Mouse (Mus musculus): Measurements from ENCODE around the gene Helz2. TPM values are rescaled to one million over a fixed set of nuclear protein-coding genes. Genes with fewer than 3 reads are reported as not detected.

The Helz2 gene
- total RNA-seq (2023) = 73.0 and 86.4 TPM in 2 replicates

DNA sequence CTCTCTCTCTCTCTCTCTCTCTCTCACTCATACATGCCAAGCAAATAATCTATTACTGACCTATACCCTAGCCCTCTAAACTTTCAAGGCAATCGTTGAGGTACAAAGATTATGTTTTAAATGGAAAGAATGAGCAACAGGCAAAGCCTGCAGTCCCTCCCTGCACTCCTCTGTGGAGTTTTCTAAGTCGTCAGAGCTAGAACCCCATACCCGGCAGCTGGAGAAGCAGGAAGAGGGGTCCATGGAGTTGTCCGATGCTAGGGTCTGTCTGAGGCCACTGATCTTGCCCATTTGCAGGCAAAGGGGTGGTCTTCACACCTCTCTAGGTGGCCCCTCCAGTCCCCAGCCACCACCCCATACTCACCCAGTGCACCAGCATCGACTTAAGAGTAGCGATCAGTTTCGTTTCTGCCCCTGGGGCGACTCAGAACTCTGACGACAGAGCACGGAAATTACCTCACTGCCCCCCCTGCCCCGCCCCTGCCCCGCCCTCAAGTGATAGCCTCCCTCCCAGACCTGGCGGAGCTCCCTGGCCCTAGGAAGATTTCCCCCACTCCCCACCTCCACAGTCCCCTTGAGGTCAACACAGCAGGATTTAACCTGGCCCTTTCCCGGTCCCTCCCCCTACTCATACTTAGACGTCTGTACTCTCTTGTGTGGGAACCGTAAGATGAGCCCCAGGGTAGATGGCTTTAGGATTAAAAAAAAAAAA lies at the start of gene Helz2:
Helz2 (minus strand) TSS at position 426 of the 712 bp plus-strand sequence.

DNA sequence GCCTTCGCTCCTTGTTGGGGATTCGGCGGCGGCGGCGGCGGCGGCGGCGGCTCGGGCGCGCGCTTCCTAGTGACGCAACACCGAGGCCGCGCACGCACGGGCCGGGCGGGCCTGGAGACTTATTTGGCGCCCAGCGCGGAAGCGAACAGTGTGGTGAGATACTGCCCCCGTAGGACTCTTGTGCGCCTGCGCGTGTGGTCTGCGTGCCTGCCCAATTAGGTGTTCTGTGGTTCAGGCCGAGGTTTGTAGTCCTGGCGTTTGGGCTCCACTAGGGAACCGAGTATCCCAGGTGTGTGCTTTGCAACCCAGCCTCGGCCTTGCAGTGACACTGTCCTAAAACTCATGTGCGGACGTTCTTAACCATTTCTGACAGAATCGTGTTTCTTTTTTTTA lies 46.1 kb upstream of the Helz2 start, which contains the start of gene Gmeb2:
Gmeb2 (minus strand) TSS at position 78 of the 393 bp plus-strand sequence.

DNA sequence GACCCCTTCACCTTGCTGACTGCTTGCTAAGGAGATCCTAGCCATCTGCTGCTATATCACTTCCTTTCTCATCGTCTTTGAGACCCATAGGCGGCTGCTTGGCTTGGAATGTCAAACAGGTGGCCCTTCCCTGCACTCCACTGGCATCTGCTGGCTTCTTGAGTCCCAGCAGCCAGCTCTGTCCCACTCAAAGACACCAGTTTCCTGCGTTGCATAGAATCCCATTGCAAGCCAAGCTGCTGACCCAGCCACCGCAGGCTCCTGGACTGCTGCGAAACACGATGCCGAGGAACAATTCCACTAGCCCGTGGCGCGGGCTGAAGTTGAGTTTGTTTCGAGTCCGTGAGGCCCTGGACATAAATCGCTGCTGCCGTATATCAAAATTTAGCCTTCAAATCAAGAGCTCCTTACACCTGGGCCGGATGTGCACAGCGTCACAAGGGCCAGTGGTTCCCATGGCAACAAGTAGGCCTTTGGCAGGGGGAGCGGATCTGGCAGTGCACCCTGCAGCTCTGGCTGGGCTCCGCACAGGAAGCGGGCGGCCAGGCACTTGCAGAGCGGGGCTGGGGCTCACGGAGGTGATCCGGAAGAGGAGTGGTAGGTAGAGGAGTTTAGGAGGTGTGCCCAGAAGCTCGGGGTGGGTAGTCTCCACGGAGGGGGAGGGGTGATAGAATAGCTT lies 22.1 kb downstream of the Helz2 start, which contains the start of gene Fndc11:
Fndc11 (plus strand) TSS at position 476 of the 679 bp plus-strand sequence.

GRCm38 (mm10) chr2:181213021-181213445 lies 28.8 kb downstream of the Helz2 start, which contains the start of gene Srms:
Gene Srms (minus strand): TSS chr2:181213185.

DNA sequence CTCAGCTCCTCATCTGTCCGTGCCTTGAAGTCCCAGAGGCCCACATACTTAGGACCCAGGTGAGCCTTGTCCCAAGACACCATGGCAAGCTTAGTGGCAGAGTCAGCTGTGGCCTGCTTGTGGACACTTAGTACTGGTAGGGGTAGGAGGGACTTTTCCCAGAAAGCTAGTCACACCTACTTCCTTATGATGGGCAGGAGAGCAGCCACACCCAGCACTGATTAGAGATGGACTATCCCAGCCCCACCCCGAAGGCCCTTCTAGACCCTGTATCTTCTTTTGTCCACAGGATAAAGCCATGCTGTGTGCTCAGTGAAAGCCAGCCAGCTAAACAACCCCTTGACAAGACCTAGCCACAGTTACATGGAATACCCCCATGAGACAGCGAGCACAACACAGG lies 39.4 kb downstream of the Helz2 start, which contains the start of gene Ptk6:
Ptk6 (minus strand) TSS at position 368 of the 400 bp plus-strand sequence.

DNA sequence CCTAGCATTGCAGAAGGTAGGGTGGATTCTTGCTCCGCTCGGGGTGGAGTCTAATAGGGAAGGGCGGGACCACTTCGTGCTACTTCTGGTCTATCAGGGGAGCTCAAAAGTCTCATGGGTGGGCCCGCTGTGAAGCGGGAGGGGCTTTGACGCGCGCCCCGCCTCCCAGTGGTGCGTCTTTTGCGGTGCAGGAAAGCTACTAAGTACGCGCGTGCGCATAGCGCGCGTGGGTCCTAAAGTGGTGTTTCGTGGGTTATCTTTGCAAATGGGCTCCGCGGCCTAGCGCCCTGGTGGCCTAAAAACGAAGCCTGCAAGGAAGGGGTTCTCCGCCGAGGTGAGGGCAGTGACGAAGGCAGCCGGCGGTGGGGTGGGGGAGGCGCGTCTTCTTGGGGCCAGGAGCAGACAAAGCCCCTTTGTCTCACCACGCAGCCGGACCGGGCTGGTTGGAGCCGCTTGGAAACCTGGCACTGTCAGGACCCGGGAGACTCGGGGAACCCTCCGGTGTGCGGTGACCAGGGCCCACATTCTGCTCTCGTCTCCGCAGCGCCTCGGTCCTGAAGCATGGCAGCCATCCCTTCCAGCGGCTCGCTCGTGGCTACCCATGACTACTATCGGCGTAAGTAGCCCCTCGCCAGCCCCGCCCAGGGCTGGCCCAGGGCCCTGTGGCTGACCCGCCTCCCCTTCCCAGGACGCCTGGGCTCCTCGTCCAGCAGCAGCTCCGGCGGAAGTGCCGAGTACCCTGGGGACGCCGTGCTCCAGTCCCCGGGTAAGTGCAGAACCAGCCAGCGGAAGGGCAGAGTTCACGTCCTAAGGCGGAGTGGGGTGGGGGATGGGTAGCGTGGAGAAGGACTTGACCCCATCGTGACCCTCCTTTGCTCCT lies 54.5 kb downstream of the Helz2 start, which contains the start of gene Ppdpf:
Ppdpf (plus strand) TSS at position 127 of the 880 bp plus-strand sequence.

Other genes with a start within 250 kb of the Helz2 start
- gene Chrna4, start 198.5 kb downstream of the Helz2 start, total RNA-seq (2023) = not detected in 2 replicates
- gene Kcnq2, start 106.7 kb downstream of the Helz2 start, total RNA-seq (2023) = not detected in 2 replicates
- not detected in 2 replicates for gene Eef1a2, start 85.0 kb downstream of the Helz2 start, total RNA-seq (2023)
- 13.1 and 14.7 TPM in 2 replicates for gene Ppdpf, start 54.8 kb downstream of the Helz2 start, total RNA-seq (2023)
- not detected in 2 replicates for gene Ptk6, start 39.2 kb downstream of the Helz2 start, total RNA-seq (2023)
- gene Srms, start 28.8 kb downstream of the Helz2 start, total RNA-seq (2023) = not detected in 2 replicates
- not detected in 2 replicates for gene Fndc11, start 22.0 kb downstream of the Helz2 start, total RNA-seq (2023)
- 30.6 and 50.4 TPM in 2 replicates for gene Gmeb2, start 46.0 kb upstream of the Helz2 start, total RNA-seq (2023)
- gene Stmn3, start 72.5 kb upstream of the Helz2 start, total RNA-seq (2023) = not detected in 2 replicates
- gene Rtel1, start 77.7 kb upstream of the Helz2 start, total RNA-seq (2023) = 29.6 and 34.9 TPM in 2 replicates
- gene Zgpat, start 122.9 kb upstream of the Helz2 start, total RNA-seq (2023) = 25.9 and 36.3 TPM in 2 replicates
- 35.7 and 48.5 TPM in 2 replicates for gene Arfrp1, start 123.4 kb upstream of the Helz2 start, total RNA-seq (2023)
- gene Lime1, start 138.1 kb upstream of the Helz2 start, total RNA-seq (2023) = 29.8 and 32.7 TPM in 2 replicates
- gene Zbtb46, start 217.4 kb upstream of the Helz2 start, total RNA-seq (2023) = 0.22 and 0.48 TPM in 2 replicates

All from neutrophil, adult 65 days (primary cell).